Comparison of ENCODE assay signal across 8 mouse cellular contexts in the genomic region with DNA sequence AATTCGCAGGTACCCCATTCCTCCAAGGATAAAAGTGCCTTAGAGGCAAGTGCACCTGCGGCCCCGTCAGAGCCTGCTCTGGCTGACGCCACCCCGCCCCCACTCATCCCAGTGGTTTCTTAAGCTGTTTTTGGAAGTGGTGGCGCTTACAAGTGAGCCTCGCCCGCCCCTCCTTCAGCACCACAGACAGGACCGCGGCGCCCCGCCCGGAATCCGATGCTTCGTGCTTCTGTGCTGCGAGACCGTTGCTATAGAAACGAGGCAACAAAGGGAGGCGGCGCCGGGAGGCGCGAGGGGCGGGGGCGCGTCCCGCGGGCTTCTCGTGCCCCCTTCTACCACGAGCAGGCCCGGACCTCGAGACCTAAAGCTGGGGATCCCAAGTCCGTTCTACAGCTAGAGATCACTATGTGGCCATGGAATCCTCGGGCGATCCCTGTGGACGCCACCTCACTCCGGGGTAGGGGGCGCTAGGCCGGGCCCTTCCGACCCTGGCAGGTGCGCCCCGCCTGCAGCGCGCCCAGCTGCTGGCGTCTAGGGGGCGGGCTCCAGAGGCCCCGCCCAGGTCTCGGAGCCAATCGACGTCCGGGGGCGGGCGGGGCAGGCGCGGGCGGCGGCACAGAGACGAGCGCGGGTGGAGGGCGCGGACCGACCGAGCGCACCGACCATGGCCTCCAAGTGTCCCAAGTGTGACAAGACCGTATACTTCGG. TPM values are rescaled to one million over a fixed set of nuclear protein-coding genes. Genes with fewer than 3 reads are reported as not detected.
DNase-seq lines count a peak whose midpoint lies in the region; ATAC-seq and TF ChIP-seq lines count a peak whose summit lies in the region.

A gene (plus strand): TSS at position 329 of the 708 bp plus-strand sequence.

- WGBS in lung, adult 2 months, result 1% methylated on average over 67 of the region's 68 CpGs
- under 1% methylated on average over 68 of the region's 68 CpGs for WGBS in olfactory bulb, adult 2 months

- peak within 1 kb of the TSS; percentile 88 for H3K27ac ChIP-seq in layer of hippocampus, adult 2 months
- peak within 1 kb of the TSS; percentile 88 for H3K27ac ChIP-seq in olfactory bulb, adult 2 months (ENCODE audit: insufficient read depth, low read depth, low read length)

- peaks cover 46% of the 10 kb centered on the region for H3K27me3 ChIP-seq in G1E (ENCODE audit: insufficient read depth, low read length)

- ATAC-seq in G1E (ENCODE audit: extremely low read depth, insufficient number of reproducible peaks, low FRiP score, poor library complexity, severe bottlenecking), result peak; percentile 54

- H3K36me3 ChIP-seq in G1E (replicated peaks), result peaks cover 56% of the 10 kb centered on the region

- peak within 1 kb of the TSS; percentile 70 for H3K4me3 ChIP-seq in G1E (ENCODE audit: low read depth, low read length)
- peak within 1 kb of the TSS; percentile 74 for H3K4me3 ChIP-seq in layer of hippocampus, adult 2 months
- peak within 1 kb of the TSS; percentile 87 for H3K4me3 ChIP-seq in lung, adult 2 months (replicated peaks; ENCODE audit: extremely low read depth, low read depth, low read length)
- peak within 1 kb of the TSS; percentile 78 for H3K4me3 ChIP-seq in olfactory bulb, adult 2 months (ENCODE audit: insufficient read depth, low read depth, low read length)

- peaks cover 57% of the 10 kb centered on the region for H3K4me1 ChIP-seq in G1E (ENCODE audit: insufficient read depth, low read depth, low read length)
- peaks cover 21% of the 10 kb centered on the region for H3K4me1 ChIP-seq in lung, adult 2 months (ENCODE audit: control insufficient read depth, insufficient read depth, low read length)
- H3K4me1 ChIP-seq in olfactory bulb, adult 2 months (ENCODE audit: control insufficient read depth, insufficient read depth, low read length), result peaks cover 65% of the 10 kb centered on the region

- peaks cover 16% of the 10 kb centered on the region for H3K9me3 ChIP-seq in G1E (replicated peaks)

- TF ChIP-seq CTCF in G1E (IDR thresholded peaks at IDR 0.05; ENCODE audit: low read depth, low read length), result no peak
- TF ChIP-seq CTCF in layer of hippocampus, adult 2 months (conservative IDR thresholded peaks at IDR 0.05), result peak; percentile 52
- TF ChIP-seq CTCF in lung, adult 2 months (IDR thresholded peaks at IDR 0.05; ENCODE audit: insufficient read depth, low read length), result no peak
- no peak for TF ChIP-seq CTCF in olfactory bulb, adult 2 months (IDR thresholded peaks at IDR 0.05; ENCODE audit: insufficient read depth, low read depth, low read length)

- peak; percentile 96 for TF ChIP-seq POLR2A in lung, adult 2 months (IDR thresholded peaks at IDR 0.05; ENCODE audit: borderline replicate concordance, extremely low read depth, low read depth, low read length)
- TF ChIP-seq POLR2A in olfactory bulb, adult 2 months (IDR thresholded peaks at IDR 0.05; ENCODE audit: insufficient read depth, low read depth, low read length), result peak; percentile 63; the same call in 1 of the 2 replicates

- DNase-seq in G1E (ENCODE audit: low spot score), result peak; percentile 87
- peak; percentile 45 for DNase-seq in cerebellum, adult 18-20 months
- DNase-seq in forelimb bud, embryonic 11.5 days (ENCODE audit: low read depth, low spot score), result peak; percentile 91
- DNase-seq in heart, postnatal 4 days, result peak; percentile 94
- peak; percentile 87 to 94 for DNase-seq in layer of hippocampus, adult 2 months (ENCODE audit: low spot score in 2 of 2)
- peak; percentile 94 for DNase-seq in lung, adult 2 months
- DNase-seq in thymus, postnatal 14 days, result peak; percentile 94

RNA-seq across cellular contexts. Expression of the gene that starts here (rescaled TPM):
- total RNA-seq in G1E (2014; fragmentation: Nextera tagmentation) (3.9 TPM in 1 of 2 replicates, not detected in the other), G1E (2017) (1.3 and 1.8 TPM in 2 replicates)
- 9.5 and 9.6 TPM in 2 replicates for polyA plus RNA-seq in G1E (2012)
- 1,000 to 10,000 TPM; 1,189 to 1,285 TPM for total RNA-seq in heart, postnatal 4 days (2021)
- 10 to 100 TPM; 90.3 to 99.5 TPM for total RNA-seq in layer of hippocampus, adult 2 months (2021)
- polyA plus RNA-seq in lung, adult 2 months (2012; rRNA removed), result 1,334 and 1,488 TPM in 2 replicates
- not detected in 2 replicates for polyA plus RNA-seq in olfactory bulb, adult 2 months (2012; ENCODE audit: insufficient read depth, insufficient read length, low replicate concordance, missing spikeins)

Comparison
In these comparisons a context has a peak if more than half of its experiments do, and no peak if none do; other contexts are left out.
1. Peak in every context shown above with its lines: DNase-seq, ATAC-seq, H3K4me3 ChIP-seq and H3K27ac ChIP-seq.
2. RNA of the gene that starts here (total RNA-seq): 1,189 to 1,285 TPM in heart, postnatal 4 days and 90.3 to 99.5 TPM in layer of hippocampus, adult 2 months; 1.3 to 3.9 TPM in G1E; every median in the first group is over 10 times any median in the second.
3. RNA of the gene that starts here (total RNA-seq): 1,189 to 1,285 TPM in heart, postnatal 4 days; 90.3 to 99.5 TPM in layer of hippocampus, adult 2 months; every median in the first group is over 10 times any median in the second.
4. RNA of the gene that starts here (polyA plus RNA-seq): 1,334 to 1,488 TPM in lung, adult 2 months; 9.5 to 9.6 TPM in G1E and not detected in olfactory bulb, adult 2 months; every median in the first group is over 100 times any median in the second.